Mouse (Mus musculus): ENCODE results near the gene Hamp.

Hamp gene

DNA sequence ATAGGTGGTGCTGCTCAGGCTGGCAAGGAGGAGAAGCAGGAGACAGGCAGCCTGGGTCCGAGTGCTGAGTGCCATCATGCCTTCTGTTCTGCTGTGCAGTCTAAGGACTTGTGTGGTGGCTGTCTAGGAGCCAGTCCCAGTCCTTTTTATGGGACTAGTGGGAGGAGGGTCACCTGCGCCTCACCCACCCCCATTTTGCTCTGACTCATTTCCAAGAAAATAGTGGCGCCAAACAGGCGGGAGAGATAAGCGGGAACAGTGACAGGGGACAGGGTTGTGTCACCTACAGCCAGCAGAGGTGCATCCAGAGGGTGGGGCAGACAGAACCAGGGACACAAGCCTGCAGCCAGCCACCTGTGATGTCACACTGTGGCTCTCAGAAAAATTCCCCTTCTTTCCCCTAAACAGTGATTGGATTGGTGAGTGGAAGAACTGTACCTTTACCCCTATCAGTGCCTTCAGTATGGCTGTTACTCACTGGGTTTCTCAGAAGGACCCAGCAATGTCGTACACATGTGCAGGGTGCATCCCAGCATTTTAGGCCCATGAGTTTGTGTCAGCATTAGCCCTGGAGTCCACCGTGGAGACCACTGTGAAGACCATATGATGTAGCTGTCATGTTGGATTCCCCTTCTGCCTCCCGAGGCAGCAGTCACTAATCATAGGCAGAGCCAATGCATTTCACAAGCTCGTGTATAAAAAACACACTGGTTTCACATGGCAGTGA lies at the start of gene Hamp:
TSS of gene Hamp (minus strand) at position 124 of the 727 bp plus-strand sequence.
- no peak for DNase-seq (ENCODE audit: low read depth, low spot score)

DNA sequence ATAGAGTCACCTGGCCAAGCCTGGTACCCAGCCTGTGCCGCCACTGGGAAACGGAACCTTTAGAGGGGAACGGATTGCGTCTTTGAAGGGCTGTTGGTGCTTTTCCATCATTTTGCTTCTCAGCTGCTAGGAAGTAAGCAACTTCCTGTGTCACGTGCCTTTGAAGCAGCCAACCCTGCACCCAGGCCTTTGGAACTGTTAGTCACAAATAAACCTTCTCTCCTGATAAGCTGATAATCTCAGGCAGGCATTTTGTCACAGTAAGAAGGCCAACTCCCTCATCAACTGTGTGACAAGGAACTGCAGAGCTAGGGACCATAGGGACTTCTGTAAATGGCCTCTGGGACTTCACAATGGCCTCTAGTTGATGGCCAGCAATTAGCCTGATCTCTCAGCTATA lies 48.3 kb upstream of the Hamp start:
- no peak for DNase-seq (ENCODE audit: low read depth, low spot score)

DNA sequence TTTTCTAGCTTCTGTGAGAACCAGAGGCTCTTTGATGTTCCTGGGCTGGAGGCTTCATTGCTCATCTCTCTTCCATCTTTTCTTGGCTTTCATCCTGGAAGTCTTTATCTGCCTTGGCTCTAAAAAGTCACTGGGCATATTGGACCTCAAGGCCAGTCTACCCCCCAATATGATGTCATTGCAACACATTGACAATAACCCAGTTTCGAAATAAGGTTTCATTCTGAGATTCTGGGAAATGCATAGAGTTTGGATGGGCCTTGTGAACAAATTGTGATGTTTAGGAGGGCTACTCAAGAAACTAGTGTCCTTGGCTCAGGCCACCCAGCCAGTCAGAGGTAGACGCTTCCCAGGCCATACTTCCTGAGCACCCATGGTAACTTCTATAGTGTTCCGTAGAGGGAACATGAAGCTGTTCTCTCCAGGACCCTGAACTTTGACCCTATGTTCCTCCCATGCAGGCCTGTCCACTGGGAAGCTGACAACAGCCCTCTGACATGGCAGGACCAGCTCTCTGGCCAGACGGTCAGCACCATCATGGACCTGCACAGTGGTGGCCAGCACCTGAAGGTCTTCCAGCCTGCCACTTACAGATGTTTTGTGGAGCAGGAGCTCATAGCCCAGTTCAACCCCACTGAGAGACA lies 44.8 kb upstream of the Hamp start:
- no peak for DNase-seq (ENCODE audit: low read depth, low spot score)

DNA sequence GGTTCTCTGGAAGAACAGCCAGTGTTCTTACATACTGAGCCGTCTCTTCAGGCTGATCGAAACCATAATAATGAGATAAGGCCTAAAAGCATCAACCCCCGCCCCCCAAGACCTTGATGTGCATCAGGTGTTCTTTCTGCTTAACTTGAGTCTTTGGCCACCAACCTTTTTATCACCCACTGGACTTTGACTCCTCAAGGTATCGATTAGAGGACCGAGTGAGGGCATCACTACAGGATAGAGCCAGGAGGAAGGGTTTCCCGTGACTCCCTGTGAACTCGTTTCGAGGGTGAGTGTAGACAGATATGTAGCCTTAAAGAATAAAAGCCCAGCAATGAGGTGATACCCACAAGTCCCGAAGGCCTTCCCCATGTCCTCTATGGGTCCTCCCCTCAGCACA lies 41.5 kb upstream of the Hamp start:
- no peak for DNase-seq (ENCODE audit: low read depth, low spot score)

DNA sequence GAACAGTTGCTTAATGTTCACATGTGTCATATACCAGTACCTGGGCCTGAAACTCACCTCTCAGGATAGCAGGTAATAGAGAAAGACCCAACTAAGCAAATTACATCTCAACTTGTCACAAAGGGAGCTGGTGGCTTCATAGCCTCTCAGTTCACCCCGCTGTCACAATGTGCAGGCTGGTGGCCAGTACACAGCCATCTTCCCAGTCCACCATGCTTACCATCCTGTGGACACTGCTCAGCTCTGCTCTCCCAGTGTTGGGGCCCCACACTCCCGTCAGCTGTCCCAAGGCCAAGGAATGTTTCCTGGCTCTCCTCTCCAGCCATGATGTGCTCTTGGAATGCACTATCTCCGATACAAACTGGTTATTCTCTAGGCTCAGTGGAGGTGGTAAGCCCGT lies 37.9 kb upstream of the Hamp start:
- DNase-seq (ENCODE audit: low read depth, low spot score) = no peak

DNA sequence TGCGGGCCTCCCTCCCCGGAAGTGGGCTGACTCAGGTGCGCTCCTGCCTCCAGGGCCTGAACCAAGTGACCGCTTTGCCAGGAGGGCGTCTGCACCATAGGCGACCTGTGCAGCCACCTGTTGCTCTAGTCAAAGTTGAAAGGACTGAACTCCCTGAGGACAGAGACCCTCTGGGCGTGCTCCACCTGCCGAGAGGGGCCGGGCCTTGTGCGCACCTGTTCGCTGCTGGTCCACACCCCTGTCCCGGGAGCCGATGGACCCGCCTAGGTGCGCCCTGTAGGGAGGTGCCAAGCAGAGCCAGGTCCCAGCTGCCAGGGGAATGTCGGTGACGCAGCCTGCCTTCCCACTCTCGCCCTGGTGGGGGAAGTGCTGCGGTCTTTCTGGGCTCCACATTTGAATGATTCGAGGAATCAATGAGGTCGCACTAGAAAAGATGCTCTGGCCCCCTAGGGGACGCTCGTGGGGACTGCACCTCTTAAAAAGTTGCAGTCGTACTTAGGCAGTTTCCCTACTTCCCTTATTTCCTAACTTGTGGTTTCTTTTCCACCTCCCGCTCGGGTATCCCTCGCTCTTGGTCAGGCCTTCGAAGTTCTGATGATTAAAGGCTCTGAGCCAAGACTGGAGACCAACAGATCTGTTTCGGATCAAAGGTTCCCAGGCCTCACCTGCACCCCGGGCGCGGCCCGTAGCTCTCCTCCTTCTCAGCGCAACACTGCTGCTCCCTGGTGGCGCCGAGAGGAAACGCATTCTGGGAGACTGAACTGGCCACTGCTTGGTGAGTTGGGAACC lies 29.9 kb upstream of the Hamp start, which contains the start of gene Fam187b:
TSS of gene Fam187b (plus strand) at position 290 of the 789 bp plus-strand sequence.
- DNase-seq (ENCODE audit: low read depth, low spot score) = peak; percentile 92

DNA sequence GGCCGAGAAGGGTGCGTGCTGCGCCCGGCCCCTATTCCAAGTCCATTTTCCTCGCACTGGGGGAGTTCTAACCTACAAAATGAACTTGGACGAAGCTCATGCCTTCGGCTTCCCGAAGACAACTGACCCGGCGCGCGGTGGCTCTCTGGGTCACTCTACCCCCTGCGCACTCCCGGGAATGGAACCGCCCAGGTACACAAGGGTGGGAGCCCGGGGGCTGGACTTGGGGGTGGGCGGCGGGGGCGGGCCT lies 29.3 kb upstream of the Hamp start, which contains the start of gene Lsr:
TSS of gene Lsr (minus strand) at position 214 of the 250 bp plus-strand sequence.
- no peak for DNase-seq (ENCODE audit: low read depth, low spot score)

DNA sequence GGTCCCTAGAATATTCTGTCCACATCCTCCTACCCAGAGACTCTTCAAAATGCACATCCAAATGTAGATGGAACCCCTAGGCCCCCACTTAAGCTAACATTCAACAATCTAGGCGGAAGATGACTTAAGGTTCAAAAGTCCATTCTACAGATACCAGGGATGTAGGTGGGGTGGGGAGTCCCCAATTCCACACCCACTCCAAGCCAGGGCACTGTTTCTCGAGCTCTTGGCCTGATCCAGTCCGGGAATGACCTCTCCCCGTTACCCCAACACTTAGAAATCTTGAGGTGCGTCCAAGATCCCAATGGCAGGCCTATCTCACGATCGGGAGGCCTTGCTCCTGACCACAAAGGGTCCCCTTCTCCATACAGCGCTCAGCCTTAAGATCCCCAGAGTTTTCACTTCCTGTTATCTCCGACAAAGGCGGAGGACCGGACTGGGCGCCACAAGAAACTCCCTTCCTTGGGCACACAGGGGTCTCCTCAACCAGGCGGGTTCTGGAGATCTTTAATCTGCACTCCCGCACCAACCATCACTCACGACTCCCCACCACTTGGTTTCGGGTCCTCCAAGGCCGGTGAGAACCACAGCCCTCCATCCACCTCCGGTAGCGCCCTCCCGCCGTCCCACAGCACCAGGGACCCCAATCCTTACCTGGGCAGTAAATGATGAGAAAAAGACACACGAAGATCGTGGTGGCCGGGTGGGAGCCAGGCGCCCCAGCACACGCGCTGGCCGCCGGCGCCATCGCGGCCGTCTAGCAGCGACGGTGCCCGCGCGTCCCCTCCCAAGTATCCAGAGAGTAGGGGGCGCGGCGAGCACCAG lies 28.8 kb upstream of the Hamp start:
- DNase-seq (ENCODE audit: low read depth, low spot score) = no peak

DNA sequence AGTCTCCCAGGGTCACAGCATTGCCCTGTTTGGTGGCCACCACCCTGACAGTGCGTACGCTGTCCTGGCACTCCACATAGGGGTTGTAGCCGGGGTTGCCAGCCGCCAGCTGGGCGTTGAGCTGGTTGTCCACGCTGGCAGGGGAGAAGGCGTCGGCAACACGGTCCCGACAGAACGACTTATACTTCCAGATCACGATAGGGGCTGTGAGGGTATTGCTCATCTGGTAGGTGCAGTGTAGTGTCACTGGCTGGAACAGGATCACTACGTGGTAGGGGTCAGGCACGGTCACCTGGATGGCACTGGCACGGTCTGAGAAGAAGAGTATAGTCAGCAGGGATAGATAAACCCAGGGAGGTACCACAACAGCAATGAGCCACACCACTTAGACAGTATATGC lies 28.1 kb upstream of the Hamp start:
- DNase-seq (ENCODE audit: low read depth, low spot score) = no peak

DNA sequence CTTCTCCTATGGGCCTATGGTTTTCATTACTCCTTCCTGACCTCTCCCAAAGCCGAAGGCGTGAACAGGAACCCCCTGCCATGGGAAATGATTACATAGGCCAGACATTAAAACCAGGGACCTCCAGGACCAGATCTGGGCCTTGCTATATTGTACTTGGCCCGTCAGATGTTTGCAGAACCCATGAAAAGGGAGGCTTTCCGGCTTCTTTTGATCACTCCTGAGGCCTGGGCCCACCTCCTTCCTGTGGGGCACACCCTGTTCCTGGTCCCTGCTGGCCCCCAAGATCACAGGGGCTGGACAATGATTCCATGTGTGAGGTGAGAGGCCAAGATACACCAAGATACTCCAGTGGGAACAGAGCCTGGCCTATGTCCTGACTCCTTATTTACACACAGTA lies 25.3 kb upstream of the Hamp start:
- no peak for DNase-seq (ENCODE audit: low read depth, low spot score)

DNA sequence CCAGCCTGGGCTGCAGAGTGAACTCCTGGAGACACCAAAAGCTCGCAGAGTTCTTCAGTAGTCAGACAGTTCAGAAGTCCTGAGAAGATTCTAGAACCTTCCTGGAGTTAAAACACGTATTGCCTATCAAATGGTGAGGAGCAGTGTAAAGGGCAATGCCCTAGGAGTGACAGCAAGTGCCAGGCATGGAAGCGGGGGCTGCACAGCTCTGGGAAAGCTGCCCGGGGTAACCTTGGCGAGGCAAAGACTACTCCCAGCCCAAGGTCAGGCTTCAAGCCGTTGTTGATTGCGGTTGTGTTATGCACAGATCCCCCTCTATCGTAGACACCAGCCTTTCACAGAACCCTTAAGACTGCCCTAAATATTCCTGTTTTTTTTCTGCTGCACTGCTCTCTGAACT lies 24.8 kb upstream of the Hamp start:
- no peak for DNase-seq (ENCODE audit: low read depth, low spot score)

DNA sequence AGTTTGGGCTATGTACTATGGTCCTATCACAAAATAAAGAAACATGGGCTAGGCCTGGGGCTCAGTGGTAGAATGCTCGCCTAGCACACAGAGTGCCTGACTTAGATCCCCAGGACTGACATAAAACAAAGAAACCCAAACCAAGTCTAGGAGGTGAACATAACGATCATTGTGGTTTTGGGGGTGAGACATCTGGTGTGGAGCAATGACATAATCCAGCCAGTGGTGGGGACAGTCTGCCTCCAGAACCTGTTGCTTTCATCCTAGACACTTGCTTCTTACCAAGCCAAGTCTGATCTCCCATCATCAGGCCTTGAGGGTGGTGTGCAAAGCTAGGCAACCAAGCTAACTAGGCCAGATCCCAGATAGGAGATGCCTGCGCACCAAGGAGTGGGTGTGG lies 22.8 kb upstream of the Hamp start:
- no peak for DNase-seq (ENCODE audit: low read depth, low spot score)

DNA sequence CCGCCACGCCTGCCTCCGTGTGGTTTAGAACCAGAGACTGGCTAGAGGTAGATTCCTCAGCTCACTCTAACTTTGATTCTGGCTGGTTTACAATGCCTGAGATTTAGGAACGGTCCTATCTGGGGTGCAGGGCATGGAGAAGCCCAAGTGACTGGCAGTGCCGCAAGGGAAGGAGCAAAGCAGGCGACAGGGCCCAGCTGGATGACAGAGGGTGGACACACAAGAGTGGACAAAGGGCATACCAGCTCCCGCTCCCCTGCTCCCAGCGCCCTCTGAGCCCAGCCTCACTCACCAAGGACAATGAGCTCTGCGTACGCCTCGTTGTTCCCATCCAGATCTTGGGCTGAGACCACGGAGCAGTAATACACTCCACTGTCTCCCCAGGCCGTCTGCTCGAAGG lies 21.8 kb upstream of the Hamp start:
- DNase-seq (ENCODE audit: low read depth, low spot score) = no peak

DNA sequence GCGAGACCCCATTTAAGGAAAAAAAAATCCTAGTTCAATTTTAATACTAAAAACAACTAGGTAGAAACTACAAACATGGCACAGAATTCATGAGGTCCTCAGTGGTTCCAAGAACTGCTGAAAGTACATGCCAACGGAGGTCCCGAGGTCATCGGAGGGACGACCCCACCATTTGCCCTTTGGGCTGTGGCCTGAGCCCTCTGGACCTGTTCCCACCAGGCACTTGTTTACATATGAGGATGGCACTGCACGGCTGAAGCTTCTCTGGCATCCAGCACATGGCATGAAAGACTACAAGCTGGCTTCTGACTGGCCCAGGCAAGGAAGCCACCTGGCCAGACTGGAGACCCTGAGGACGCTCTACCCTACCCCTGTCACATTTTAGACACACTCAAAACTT lies 20.5 kb upstream of the Hamp start:
- DNase-seq (ENCODE audit: low read depth, low spot score) = no peak

DNA sequence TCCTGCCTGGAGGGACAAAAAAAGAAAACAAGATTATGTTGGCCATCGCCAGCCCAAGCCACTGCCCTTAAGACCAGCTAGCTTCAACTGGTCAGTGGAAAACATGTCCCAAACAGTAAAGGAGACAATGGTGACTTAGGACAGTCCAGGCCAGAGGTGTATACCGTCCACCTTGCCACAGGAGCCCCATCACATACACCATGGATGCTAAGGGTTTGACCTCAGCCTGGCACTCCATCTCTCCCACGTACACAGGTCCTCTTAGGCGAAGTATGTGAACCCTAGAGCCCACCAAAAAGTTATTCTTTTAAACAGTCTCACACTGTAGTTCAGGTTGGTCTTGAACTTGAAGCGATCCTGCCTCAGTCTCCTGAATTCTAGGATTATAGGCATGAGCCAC lies 19.0 kb upstream of the Hamp start:
- DNase-seq (ENCODE audit: low read depth, low spot score) = no peak

DNA sequence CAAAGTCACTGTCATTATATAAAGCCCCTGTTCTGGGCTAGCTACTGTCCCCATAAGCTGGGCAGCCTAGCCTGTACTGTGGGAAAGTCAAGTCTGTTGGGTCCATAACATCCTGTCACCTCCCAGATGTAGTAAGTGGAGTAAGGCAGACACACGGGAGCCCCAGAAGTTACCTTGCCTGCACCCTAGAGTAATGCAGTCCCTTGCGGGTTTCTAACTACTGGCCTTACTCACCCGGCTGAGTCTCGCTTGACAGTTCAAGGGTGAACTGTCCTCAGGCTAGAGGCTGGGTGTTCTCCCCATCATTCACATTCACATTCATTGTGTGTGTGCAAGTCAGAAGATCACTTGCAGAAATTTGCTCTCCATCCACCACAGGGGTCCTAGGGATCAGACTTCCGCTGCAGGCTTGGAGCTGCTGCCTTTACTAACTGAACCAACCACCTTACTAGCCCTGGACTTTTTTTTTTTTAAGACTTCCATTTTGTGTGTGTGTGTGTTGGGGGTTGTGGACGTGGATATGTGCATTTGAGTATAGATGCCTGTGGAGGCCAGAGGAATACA lies 16.0 kb upstream of the Hamp start:
- no peak for DNase-seq (ENCODE audit: low read depth, low spot score)

DNA sequence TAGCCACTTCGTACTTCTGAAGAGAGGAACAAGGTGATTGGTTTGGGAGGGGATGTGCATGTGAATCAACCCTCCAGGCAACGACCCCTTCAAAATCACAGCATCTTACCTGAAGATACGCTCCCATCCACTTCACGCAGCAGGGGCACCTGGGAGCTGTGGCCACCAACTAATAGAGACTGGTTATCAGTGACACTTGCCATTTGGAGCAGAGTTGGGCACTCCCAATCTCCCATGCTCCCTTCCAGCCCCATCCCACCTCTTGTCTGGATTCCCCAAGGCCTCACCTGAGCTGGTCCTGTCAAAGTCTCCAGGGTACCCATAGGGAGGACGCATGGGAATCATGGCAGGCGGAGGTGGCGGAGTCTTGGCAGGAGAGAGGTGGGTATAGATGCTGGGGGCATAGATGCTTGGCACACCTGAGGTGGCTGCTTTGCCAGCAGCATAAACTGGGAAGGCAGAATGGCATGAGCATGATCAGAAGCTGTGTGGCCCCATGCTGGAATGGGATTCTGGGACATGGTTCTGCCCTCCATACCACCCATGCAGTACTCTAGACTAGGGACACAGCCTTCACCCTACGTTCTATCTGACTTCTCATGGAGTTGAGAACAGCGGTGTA lies 15.1 kb upstream of the Hamp start:
- DNase-seq (ENCODE audit: low read depth, low spot score) = no peak

DNA sequence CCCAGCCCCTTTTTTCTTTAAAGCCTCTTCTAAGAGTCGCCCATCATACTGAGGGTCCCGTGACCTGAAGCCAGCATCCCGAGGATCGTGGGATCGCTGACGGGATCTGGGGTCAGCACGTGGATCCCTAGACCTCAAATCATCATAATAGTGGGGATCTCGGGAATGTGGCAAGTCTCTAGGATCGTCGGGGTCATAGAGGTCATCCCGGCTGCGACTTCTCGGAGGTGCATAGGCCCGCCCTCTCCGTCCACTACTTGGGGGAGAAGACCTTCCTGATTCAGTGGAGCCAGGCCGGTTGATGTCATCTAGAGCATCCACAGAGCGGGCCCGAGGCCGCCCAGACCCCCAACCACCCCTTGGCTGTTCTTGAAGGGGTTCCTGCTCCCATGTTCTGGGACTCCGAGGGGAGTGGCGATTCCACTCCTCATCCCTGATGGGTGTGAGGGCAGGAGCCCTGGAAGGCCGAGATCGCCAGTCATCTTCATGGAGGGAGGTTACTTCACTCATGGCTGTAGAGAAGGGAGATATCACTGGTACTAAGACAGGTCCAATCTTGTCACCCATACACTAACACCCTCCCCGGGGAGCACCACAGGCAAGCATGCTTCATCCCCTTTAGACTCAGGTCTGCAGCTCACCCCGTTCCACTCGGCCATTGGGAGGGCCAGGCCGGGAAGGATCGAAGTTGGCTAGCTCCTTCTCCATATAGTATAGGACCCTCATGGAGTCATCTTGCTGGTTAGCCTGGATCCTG lies 14.5 kb upstream of the Hamp start:
- DNase-seq (ENCODE audit: low read depth, low spot score) = no peak

DNA sequence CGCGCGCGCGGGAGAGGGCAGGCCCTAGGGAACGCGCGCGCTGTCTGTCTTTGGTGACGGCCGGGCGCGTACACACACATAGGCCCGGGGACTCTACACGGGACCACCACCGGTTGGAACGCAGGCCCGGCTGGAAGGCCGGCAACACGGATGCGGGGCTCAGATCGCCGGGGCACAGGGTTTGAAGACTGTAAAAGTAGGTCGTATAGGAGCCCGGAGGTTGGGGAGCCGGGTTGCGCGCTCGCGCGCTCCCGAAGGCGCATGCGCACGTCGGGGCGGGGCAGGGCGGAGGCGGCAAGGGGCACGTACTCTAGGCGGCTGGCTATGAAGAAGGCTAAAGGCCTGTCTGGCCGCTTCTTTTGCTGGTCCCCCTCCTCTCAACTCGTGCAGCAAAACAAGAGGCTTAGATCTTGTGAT lies 13.5 kb upstream of the Hamp start:
- peak; percentile 89 for DNase-seq (ENCODE audit: low read depth, low spot score)

DNA sequence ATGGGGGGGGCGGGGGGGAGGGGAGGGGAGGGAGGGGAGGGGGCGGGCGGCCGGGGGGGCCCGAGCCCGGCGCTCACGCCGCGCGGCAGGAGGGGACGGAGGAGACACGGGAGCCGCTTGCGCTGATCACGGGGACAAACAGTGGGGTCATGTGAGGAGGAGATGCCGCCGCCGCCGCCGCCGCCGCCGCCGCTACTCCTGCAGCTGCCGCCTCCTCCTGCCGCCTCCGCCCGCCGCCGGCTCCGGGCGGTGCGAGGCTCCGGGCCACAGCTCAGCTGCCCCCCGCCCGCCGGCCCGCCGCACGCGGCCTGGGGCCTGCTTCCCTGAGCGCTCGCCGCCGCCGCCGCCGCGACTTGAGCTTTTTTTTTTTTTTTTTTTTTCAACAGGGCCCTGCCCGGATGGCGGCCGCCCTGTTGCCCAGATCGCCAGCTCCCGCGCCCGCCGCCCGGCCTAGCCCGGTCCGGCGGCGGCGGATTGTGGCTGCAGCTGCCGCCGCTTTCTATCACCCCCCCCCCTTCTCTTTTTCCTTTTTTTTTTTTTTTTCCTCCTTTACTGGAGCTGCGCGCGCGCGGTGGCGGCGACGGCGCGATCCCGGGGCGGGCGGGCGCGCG lies 13.0 kb upstream of the Hamp start, which contains the start of gene Usf2:
TSS of gene Usf2 (minus strand) at position 48 of the 611 bp plus-strand sequence.
- peak; percentile 64 for DNase-seq (ENCODE audit: low read depth, low spot score)
